ENCODE assay signal across 9 mouse cellular contexts in the genomic region with DNA sequence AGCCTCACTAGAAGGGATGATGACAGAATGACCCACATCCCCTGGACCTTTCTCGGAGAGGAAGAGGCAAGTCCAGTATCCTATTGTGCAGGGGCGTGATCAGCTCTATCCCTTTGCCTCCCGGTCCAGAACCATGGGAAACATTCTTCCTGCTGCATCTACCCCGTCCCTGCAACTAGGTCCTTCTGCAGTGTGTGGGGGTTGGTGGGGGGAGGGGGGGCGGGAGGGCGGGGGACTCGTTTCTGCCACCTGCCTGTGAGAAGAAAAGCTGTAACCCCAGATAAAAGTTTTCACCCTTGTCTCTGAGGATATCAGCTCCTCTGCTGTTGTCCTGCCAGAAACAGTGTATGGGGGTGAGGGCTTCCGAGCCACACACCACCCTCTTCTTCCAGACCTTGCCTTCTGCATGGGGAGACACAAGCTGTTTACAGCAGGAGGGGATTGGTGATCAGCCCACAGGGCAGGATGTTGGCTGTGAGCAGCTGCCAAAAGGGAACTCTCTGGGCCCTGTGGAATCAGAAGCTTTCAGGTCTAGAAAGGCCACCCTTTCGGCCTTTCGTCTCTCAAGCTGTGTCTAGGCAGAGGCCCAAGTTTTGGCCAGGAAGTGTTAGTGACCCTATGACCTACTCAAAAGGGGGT. TPM values are rescaled to one million over a fixed set of nuclear protein-coding genes. Genes with fewer than 3 reads are reported as not detected.
DNase-seq lines count a peak whose midpoint lies in the region; ATAC-seq lines count a peak whose summit lies in the region.
"Had no signal": no experiment of that assay in that cellular context is flagged by ENCODE, and none has a peak within 500 bp of the region (broad histone marks: within the 10 kb centered on the region; RNA-seq: fewer than 3 reads in every experiment).

No protein-coding gene starts in this region.

- no peaks in the 10 kb centered on the region for H3K27me3 ChIP-seq in embryonic facial prominence, embryonic 11.5 days (ENCODE audit: control insufficient read depth, insufficient read depth, low read length)
- H3K27me3 ChIP-seq in limb, embryonic 12.5 days = peaks cover 22% of the 10 kb centered on the region; the same call in 1 of the 2 replicates
- 0 out of 2 replicates have a peak, but pooled peaks cover 8% of the 10 kb centered on the region for H3K27me3 ChIP-seq in midbrain, embryonic 13.5 days

- WGBS in embryonic facial prominence, embryonic 11.5 days = 12% methylated on average over 10 of the region's 10 CpGs
- WGBS in limb, embryonic 12.5 days = 20% methylated on average over 10 of the region's 10 CpGs
- WGBS in midbrain, embryonic 13.5 days = 17% methylated on average over 7 of the region's 10 CpGs

- peak overlapping the region; percentile 61 for H3K9ac ChIP-seq in embryonic facial prominence, embryonic 11.5 days (replicated peaks; ENCODE audit: low read length)
- peak overlapping the region; percentile 65 for H3K9ac ChIP-seq in limb, embryonic 12.5 days (replicated peaks)
- peak overlapping the region; percentile 58 for H3K9ac ChIP-seq in midbrain, embryonic 13.5 days (replicated peaks)

- peak overlapping the region; percentile 98 for H3K4me2 ChIP-seq in embryonic facial prominence, embryonic 11.5 days (ENCODE audit: low read depth, low read length)
- H3K4me2 ChIP-seq in limb, embryonic 12.5 days = peak overlapping the region; percentile 92
- H3K4me2 ChIP-seq in midbrain, embryonic 13.5 days (replicated peaks) = peak overlapping the region; percentile 90

- H3K4me3 ChIP-seq in embryonic facial prominence, embryonic 11.5 days (ENCODE audit: low read depth, low read length) = peak overlapping the region; percentile 55
- peak overlapping the region; percentile 56 for H3K4me3 ChIP-seq in limb, embryonic 12.5 days (replicated peaks)
- peak overlapping the region; percentile 60 for H3K4me3 ChIP-seq in midbrain, embryonic 13.5 days (replicated peaks)

- H3K36me3 ChIP-seq in embryonic facial prominence, embryonic 11.5 days (replicated peaks; ENCODE audit: control insufficient read depth, insufficient read depth, low read depth, low read length) = no peaks in the 10 kb centered on the region
- H3K36me3 ChIP-seq in limb, embryonic 12.5 days = no peaks in the 10 kb centered on the region
- no peaks in the 10 kb centered on the region for H3K36me3 ChIP-seq in midbrain, embryonic 13.5 days

- peak; percentile 98 for DNase-seq in heart, adult 11 months
- DNase-seq in heart, postnatal 4 days = no peak
- no peak for DNase-seq in embryonic facial prominence, embryonic 11.5 days (ENCODE audit: low spot score)
- peak; percentile 40 to 56 for DNase-seq in heart, postnatal 36 days
- DNase-seq in spleen, postnatal 4 days (ENCODE audit: low spot score in 2 of 2) = no peak
- no peak for DNase-seq in left cerebral cortex, postnatal 14 days (ENCODE audit: low spot score in 2 of 2)

- no peaks in the 10 kb centered on the region for H3K9me3 ChIP-seq in embryonic facial prominence, embryonic 11.5 days (replicated peaks; ENCODE audit: control insufficient read depth, low read length)
- no peaks in the 10 kb centered on the region for H3K9me3 ChIP-seq in limb, embryonic 12.5 days
- no peaks in the 10 kb centered on the region for H3K9me3 ChIP-seq in midbrain, embryonic 13.5 days

- ATAC-seq in embryonic facial prominence, embryonic 11.5 days (replicated peaks; ENCODE audit: insufficient number of reproducible peaks, low FRiP score, low TSS enrichment, low read depth) = no peak; the same call in 1 of the 2 replicates
- ATAC-seq in limb, embryonic 12.5 days (ENCODE audit: insufficient number of reproducible peaks, insufficient read depth, low FRiP score, low TSS enrichment, low read depth) = 0 out of 2 replicates have a peak, but pooled peaks have one; percentile 24
- ATAC-seq in midbrain, embryonic 13.5 days = peak; percentile 59

- no peaks in the 10 kb centered on the region for H3K4me1 ChIP-seq in embryonic facial prominence, embryonic 11.5 days (ENCODE audit: control insufficient read depth, insufficient read depth, low read length)
- H3K4me1 ChIP-seq in limb, embryonic 12.5 days (replicated peaks) = peaks cover 11% of the 10 kb centered on the region
- peaks cover 38% of the 10 kb centered on the region for H3K4me1 ChIP-seq in midbrain, embryonic 13.5 days (replicated peaks)

- H3K27ac ChIP-seq in embryonic facial prominence, embryonic 11.5 days (replicated peaks; ENCODE audit: low read depth, low read length) = no peak overlapping the region
- H3K27ac ChIP-seq in limb, embryonic 12.5 days = no peak overlapping the region
- H3K27ac ChIP-seq in midbrain, embryonic 13.5 days = 0 out of 2 replicates have a peak overlapping the region, but pooled peaks have one; percentile 56

- intact Hi-C loops in heart, postnatal 36 days (cut with DNase I) = no loop called here
- intact Hi-C loops in left cerebral cortex, postnatal 14 days (cut with DNase I) = no loop called here

RNA-seq across cellular contexts. Expression of gene Sept4, which starts 10.4 kb away (rescaled TPM):
- 10 to 100 TPM; 65.4 to 68.6 TPM for total RNA-seq in heart, postnatal 4 days (2021)
- 6.6 and 8.3 TPM in 2 replicates for polyA plus RNA-seq in embryonic facial prominence, embryonic 11.5 days (2014; fragmentation: Nextera tagmentation; extraction: Ambion mirVana)
- total RNA-seq in heart, postnatal 36 days (2021) = 10 to 100 TPM; 41.8 to 45.8 TPM
- polyA plus RNA-seq in limb, embryonic 12.5 days (2016; fragmentation: Nextera tagmentation; extraction: Ambion mirVana) = 10.7 and 10.9 TPM in 2 replicates
- polyA plus RNA-seq in midbrain, embryonic 13.5 days (2015; fragmentation: Nextera tagmentation; extraction: Ambion mirVana) = 17.8 and 18.0 TPM in 2 replicates
- total RNA-seq in left cerebral cortex, postnatal 14 days (2021) = 100 to 1,000 TPM in 1 of 2 experiments, 10 to 100 TPM in 1; 95.3 to 109 TPM

RNA-seq across cellular contexts. Expression of gene Gm11492, which starts 12.6 kb away (rescaled TPM):
- not detected for total RNA-seq in heart, postnatal 4 days (2021)
- not detected in 2 replicates for polyA plus RNA-seq in embryonic facial prominence, embryonic 11.5 days (2014; fragmentation: Nextera tagmentation; extraction: Ambion mirVana)
- total RNA-seq in heart, postnatal 36 days (2021) = not detected
- polyA plus RNA-seq in limb, embryonic 12.5 days (2016; fragmentation: Nextera tagmentation; extraction: Ambion mirVana) = not detected in 2 replicates
- not detected in 2 replicates for polyA plus RNA-seq in midbrain, embryonic 13.5 days (2015; fragmentation: Nextera tagmentation; extraction: Ambion mirVana)
- total RNA-seq in left cerebral cortex, postnatal 14 days (2021) = under 1 TPM in 1 of 2 experiments, not detected in 1; 0.17 TPM
- total RNA-seq: layer of hippocampus, adult 18-20 months had no signal

RNA-seq across cellular contexts. Expression of gene Mtmr4, which starts 12.9 kb away (rescaled TPM):
- total RNA-seq in heart, postnatal 4 days (2021) = 10 to 100 TPM; 15.2 TPM
- polyA plus RNA-seq in embryonic facial prominence, embryonic 11.5 days (2014; fragmentation: Nextera tagmentation; extraction: Ambion mirVana) = 61.1 and 61.9 TPM in 2 replicates
- total RNA-seq in heart, postnatal 36 days (2021) = 10 to 100 TPM; 18.8 to 27.1 TPM
- polyA plus RNA-seq in limb, embryonic 12.5 days (2016; fragmentation: Nextera tagmentation; extraction: Ambion mirVana) = 53.4 and 54.0 TPM in 2 replicates
- polyA plus RNA-seq in midbrain, embryonic 13.5 days (2015; fragmentation: Nextera tagmentation; extraction: Ambion mirVana) = 61.8 and 66.6 TPM in 2 replicates
- 10 to 100 TPM; 83.5 to 86.6 TPM for total RNA-seq in left cerebral cortex, postnatal 14 days (2021)

RNA-seq across cellular contexts. Expression of gene Hsf5, which starts 37.9 kb away (rescaled TPM):
- under 1 TPM; 0.09 to 0.10 TPM for total RNA-seq in heart, postnatal 4 days (2021)
- 0.20 and 0.32 TPM in 2 replicates for polyA plus RNA-seq in embryonic facial prominence, embryonic 11.5 days (2014; fragmentation: Nextera tagmentation; extraction: Ambion mirVana)
- not detected for total RNA-seq in heart, postnatal 36 days (2021)
- 0.19 and 0.21 TPM in 2 replicates for polyA plus RNA-seq in limb, embryonic 12.5 days (2016; fragmentation: Nextera tagmentation; extraction: Ambion mirVana)
- polyA plus RNA-seq in midbrain, embryonic 13.5 days (2015; fragmentation: Nextera tagmentation; extraction: Ambion mirVana) = 0.37 and 0.40 TPM in 2 replicates
- under 1 TPM; 0.46 to 0.66 TPM for total RNA-seq in left cerebral cortex, postnatal 14 days (2021)

Comparison
In these comparisons a context has a peak if more than half of its experiments do, and no peak if none do; other contexts are left out.
1. DNase-seq: peak in heart, adult 11 months (single experiment) and heart, postnatal 36 days (2 of 2); none in heart, postnatal 4 days (single experiment), embryonic facial prominence, embryonic 11.5 days (single experiment), spleen, postnatal 4 days (0 of 2) and left cerebral cortex, postnatal 14 days (0 of 2).
2. Peak in every context shown above with its lines, with median percentiles within 50 percentile points of each other: H3K4me2 ChIP-seq, H3K4me3 ChIP-seq and H3K9ac ChIP-seq.